Mouse (Mus musculus): ENCODE data around the gene Hint1.

DNA sequence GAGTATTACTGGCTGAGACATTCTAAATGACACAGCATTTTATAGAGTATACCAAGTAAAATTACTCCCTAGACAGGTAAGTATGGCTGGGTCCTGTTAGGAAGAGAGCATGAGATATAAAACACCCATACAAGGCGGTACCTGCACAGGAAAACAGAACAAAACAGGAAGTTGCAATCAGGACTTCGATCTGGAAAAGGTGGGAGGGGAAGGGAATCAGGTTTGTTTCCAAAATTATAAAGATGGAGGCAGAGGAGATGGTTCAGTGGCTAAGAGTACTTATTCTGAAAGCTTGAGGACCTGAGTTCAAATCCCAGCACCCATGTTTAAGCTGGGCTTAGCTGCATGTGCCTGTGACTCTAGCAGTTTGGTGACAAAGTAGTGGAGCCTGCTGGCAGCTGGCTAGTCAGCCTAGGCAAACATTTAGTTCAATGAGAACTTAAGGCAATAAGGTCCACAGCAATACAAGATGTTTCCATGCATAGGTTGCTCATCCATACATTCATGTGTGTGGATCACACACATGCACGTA is 1.8 kb downstream of the Hint1 start:
- TF ChIP-seq POLR2A (IDR thresholded peaks at IDR 0.05; ENCODE audit: control insufficient read depth, extremely low read depth, insufficient read depth, low read length, poor library complexity) (no peak), CTCF (IDR thresholded peaks at IDR 0.05; ENCODE audit: borderline replicate concordance, control insufficient read depth, extremely low read depth, insufficient read depth, low read length, poor library complexity) (no peak)
